Mouse (Mus musculus) heart, postnatal 0 days (tissue): ENCODE measurements at regions not wholly inside any gene's neighbourhood (a gene's known extent, or its start where the extent isn't known, plus 50 kb on each side); places are given as distances from the start of the nearest gene placed in this dataset.

Experiments used
- ATAC-seq: fragments of 200-750 bp; cut with Nextera tagmentation; 2 replicates; pipeline ENCODE4 v1.8.0; 2017; ENCODE audit warnings: low read depth, moderate number of reproducible peaks, moderate library complexity; ENCODE audit not compliant: insufficient read depth
- DNase-seq: peaks from one replicate; pipeline ENCODE4 v3.0.0-alpha.2; 2016; ENCODE audit warnings: low spot score
- H3K27ac ChIP-seq: fragments of 300-500 bp; sonication (generic); 2 replicates; pipeline ENCODE4 v1.5.1; 2014; ENCODE audit warnings: low read depth, mild to moderate bottlenecking
- H3K27me3 ChIP-seq: fragments of 300-500 bp; sonication (generic); 2 replicates; pipeline ENCODE4 v1.6.1; 2014; ENCODE audit warnings: low read length, mixed read lengths; ENCODE audit not compliant: control insufficient read depth, insufficient read depth
- H3K36me3 ChIP-seq: fragments of 300-500 bp; sonication (generic); replicated peaks from 2 replicates; pipeline ENCODE4 v1.6.1; 2014; ENCODE audit warnings: low read length, mixed read lengths; ENCODE audit not compliant: control insufficient read depth, insufficient read depth
- H3K4me1 ChIP-seq: fragments of 300-500 bp; sonication (generic); 2 replicates; pipeline ENCODE4 v1.6.1; 2014; ENCODE audit warnings: antibody characterized with exemption; ENCODE audit not compliant: control insufficient read depth, insufficient read depth
- H3K4me2 ChIP-seq: fragments of 300-500 bp; sonication (generic); 2 replicates; pipeline ENCODE4 v1.6.1; 2014; ENCODE audit warnings: low read depth, mild to moderate bottlenecking, low read length, moderate library complexity
- H3K4me3 ChIP-seq: fragments of 300-500 bp; sonication (generic); 2 replicates; pipeline ENCODE4 v1.5.1; 2014; ENCODE audit warnings: low read depth, low read length
- H3K9ac ChIP-seq: fragments of 300-500 bp; sonication (generic); replicated peaks from 2 replicates; pipeline ENCODE4 v1.6.1; 2014; ENCODE audit warnings: low read depth, low read length, mixed read lengths
- H3K9me3 ChIP-seq: fragments of 300-500 bp; sonication (generic); replicated peaks from 2 replicates; pipeline ENCODE4 v1.6.1; 2016; ENCODE audit warnings: low read length; ENCODE audit not compliant: control insufficient read depth
- CTCF ChIP-seq: IDR thresholded peaks from 2 replicates; pipeline ENCODE4 v1.5.1; 2016; ENCODE audit warnings: antibody characterized with exemption, control low read depth, low read depth
- EP300 ChIP-seq: IDR thresholded peaks from 2 replicates; pipeline ENCODE4 v1.6.1; 2016; ENCODE audit warnings: antibody characterized with exemption, low read depth
- WGBS: fragments of 180-500 bp; shearing (Covaris S2); extraction: QIAGEN DNeasy Blood & Tissue Kit; methylation state at CpG from one replicate; pipeline ENCODE4 v1.1.7; 2014; 5-methylcytosine and 5-hydroxymethylcytosine counted together

DNA sequence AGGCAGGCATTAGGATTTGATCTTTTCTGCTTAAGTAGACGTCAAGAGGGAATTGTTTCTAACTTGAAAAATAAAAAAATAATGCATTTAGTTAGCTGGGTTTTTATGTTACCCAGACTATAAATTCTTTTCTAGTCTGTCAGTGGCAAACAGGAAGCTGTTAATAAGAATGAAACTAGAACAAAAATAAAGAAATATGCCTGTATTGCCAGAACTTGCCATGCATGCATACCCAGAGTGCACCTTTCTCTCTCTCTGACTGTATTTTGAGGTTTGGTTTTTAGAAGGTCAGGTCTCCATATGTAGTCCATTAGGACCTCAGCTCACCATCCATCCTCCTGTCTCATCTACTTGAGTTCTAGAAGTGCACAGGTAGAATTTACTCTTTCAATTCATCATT lies 661.0 kb upstream of the Cblb start:
- no peak overlapping the region for H3K9ac ChIP-seq
- 68% methylated on average over 1 of the region's 1 CpGs for WGBS
- no peak overlapping the region for H3K4me3 ChIP-seq
- TF ChIP-seq CTCF (no peak), EP300 (no peak)
- no peaks in the 10 kb centered on the region for H3K4me1 ChIP-seq
- no peak overlapping the region for H3K27ac ChIP-seq
- no peaks in the 10 kb centered on the region for H3K27me3 ChIP-seq
- no peak for DNase-seq
- H3K36me3 ChIP-seq: no peaks in the 10 kb centered on the region
- H3K9me3 ChIP-seq: no peaks in the 10 kb centered on the region
- no peak overlapping the region for H3K4me2 ChIP-seq
- ATAC-seq: no peak

- Histone ChIP-seq H3K27ac (no peak overlapping the region), H3K4me3 (no peak overlapping the region), H3K9ac (no peak overlapping the region), H3K36me3 (no peaks in the 10 kb centered on the region), H3K9me3 (no peaks in the 10 kb centered on the region), H3K4me1 (no peaks in the 10 kb centered on the region), H3K4me2 (no peak overlapping the region), H3K27me3 (no peaks in the 10 kb centered on the region)
- WGBS: 38% methylated on average over 2 of the region's 2 CpGs
- DNase-seq: no peak
- ATAC-seq: no peak
- no peak for TF ChIP-seq EP300
These were observed 644.6 kb upstream of the Cblb start for GRCm38 (mm10) chr16:51386456-51386855.

GRCm38 (mm10) chr16:51387498-51387897 lies 643.5 kb upstream of the Cblb start:
- TF ChIP-seq EP300 (no peak), CTCF (no peak)
- 55% methylated on average over 1 of the region's 1 CpGs for WGBS
- H3K4me3 ChIP-seq: no peak overlapping the region
- no peaks in the 10 kb centered on the region for H3K4me1 ChIP-seq
- ATAC-seq (no peak), DNase-seq (no peak)
- H3K36me3 ChIP-seq: no peaks in the 10 kb centered on the region
- no peaks in the 10 kb centered on the region for H3K9me3 ChIP-seq
- no peaks in the 10 kb centered on the region for H3K27me3 ChIP-seq
- no peak overlapping the region for H3K9ac ChIP-seq
- H3K4me2 ChIP-seq: no peak overlapping the region
- no peak overlapping the region for H3K27ac ChIP-seq

DNA sequence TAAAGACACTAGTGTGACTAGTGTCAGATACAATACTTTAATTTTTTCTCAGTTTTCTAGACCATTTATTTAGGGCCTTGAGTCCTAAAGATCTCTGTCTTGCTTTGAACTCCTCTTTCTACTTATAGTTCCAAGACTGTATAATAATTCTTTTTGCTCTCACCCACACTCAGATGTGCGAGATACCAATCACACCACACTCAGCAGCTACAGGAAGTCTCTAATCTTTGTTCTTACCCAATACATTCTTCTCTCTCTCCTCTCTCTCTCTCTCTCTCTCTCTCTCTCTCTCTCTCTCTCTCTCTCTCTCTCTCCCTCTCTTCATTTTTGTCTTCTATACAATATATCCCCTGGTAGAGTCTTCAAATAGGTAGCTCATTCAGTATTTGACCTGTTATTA lies 637.2 kb upstream of the Cblb start:
- Histone ChIP-seq H3K4me3 (no peak overlapping the region), H3K4me2 (no peak overlapping the region), H3K27me3 (no peaks in the 10 kb centered on the region), H3K27ac (no peak overlapping the region), H3K9ac (no peak overlapping the region), H3K4me1 (no peaks in the 10 kb centered on the region), H3K36me3 (no peaks in the 10 kb centered on the region), H3K9me3 (no peaks in the 10 kb centered on the region)
- no peak for TF ChIP-seq EP300
- TF ChIP-seq CTCF: no peak
- ATAC-seq: no peak
- WGBS: 46% methylated on average over 1 of the region's 1 CpGs
- no peak for DNase-seq
